Mouse (Mus musculus) heart, postnatal 0 days (tissue): ENCODE data around the gene Mmp12. TPM values are rescaled to one million over a fixed set of nuclear protein-coding genes. Genes with fewer than 3 reads are reported as not detected.
"Not testable (repeated sequence)": the region's sequence is repeated elsewhere in the genome, so short reads cannot be mapped to it uniquely, and the experiment has no call there.

ENCODE experiments used
- ATAC-seq: fragments of 200-750 bp; cut with Nextera tagmentation; 2 replicates; pipeline ENCODE4 v1.8.0; 2017; ENCODE audit warnings: low read depth, moderate number of reproducible peaks, moderate library complexity; ENCODE audit not compliant: insufficient read depth
- DNase-seq: peaks from one replicate; pipeline ENCODE4 v3.0.0-alpha.2; 2016; ENCODE audit warnings: low spot score
- H3K27ac ChIP-seq: fragments of 300-500 bp; sonication (generic); 2 replicates; pipeline ENCODE4 v1.5.1; 2014; ENCODE audit warnings: low read depth, mild to moderate bottlenecking
- H3K27me3 ChIP-seq: fragments of 300-500 bp; sonication (generic); 2 replicates; pipeline ENCODE4 v1.6.1; 2014; ENCODE audit warnings: low read length, mixed read lengths; ENCODE audit not compliant: control insufficient read depth, insufficient read depth
- H3K36me3 ChIP-seq: fragments of 300-500 bp; sonication (generic); replicated peaks from 2 replicates; pipeline ENCODE4 v1.6.1; 2014; ENCODE audit warnings: low read length, mixed read lengths; ENCODE audit not compliant: control insufficient read depth, insufficient read depth
- H3K4me1 ChIP-seq: fragments of 300-500 bp; sonication (generic); 2 replicates; pipeline ENCODE4 v1.6.1; 2014; ENCODE audit warnings: antibody characterized with exemption; ENCODE audit not compliant: control insufficient read depth, insufficient read depth
- H3K4me2 ChIP-seq: fragments of 300-500 bp; sonication (generic); 2 replicates; pipeline ENCODE4 v1.6.1; 2014; ENCODE audit warnings: low read depth, mild to moderate bottlenecking, low read length, moderate library complexity
- H3K4me3 ChIP-seq: fragments of 300-500 bp; sonication (generic); 2 replicates; pipeline ENCODE4 v1.5.1; 2014; ENCODE audit warnings: low read depth, low read length
- H3K9ac ChIP-seq: fragments of 300-500 bp; sonication (generic); replicated peaks from 2 replicates; pipeline ENCODE4 v1.6.1; 2014; ENCODE audit warnings: low read depth, low read length, mixed read lengths
- H3K9me3 ChIP-seq: fragments of 300-500 bp; sonication (generic); replicated peaks from 2 replicates; pipeline ENCODE4 v1.6.1; 2016; ENCODE audit warnings: low read length; ENCODE audit not compliant: control insufficient read depth
- CTCF ChIP-seq: IDR thresholded peaks from 2 replicates; pipeline ENCODE4 v1.5.1; 2016; ENCODE audit warnings: antibody characterized with exemption, control low read depth, low read depth
- EP300 ChIP-seq: IDR thresholded peaks from 2 replicates; pipeline ENCODE4 v1.6.1; 2016; ENCODE audit warnings: antibody characterized with exemption, low read depth
- WGBS: fragments of 180-500 bp; shearing (Covaris S2); extraction: QIAGEN DNeasy Blood & Tissue Kit; methylation state at CpG from one replicate; pipeline ENCODE4 v1.1.7; 2014; 5-methylcytosine and 5-hydroxymethylcytosine counted together
- polyA plus RNA-seq: library from polyadenylated mRNA; unstranded; fragments of >200 nt; fragmentation: Nextera tagmentation; extraction: Ambion mirVana; gene quantifications from 2 replicates; pipeline ENCODE4 v1.2.1, GENCODE M21; 2015
- total RNA-seq: library from RNA; depleted of rRNA; stranded (reverse); fragments of >200 nt; gene quantifications from 2 replicates; pipeline ENCODE4 v1.2.3, GENCODE M21; 2014; ENCODE audit warnings: low replicate concordance; rRNA removed

Gene Mmp12
- total and polyA plus RNA-seq, 2 experiments from 2014 or later: 0.27 to 1.5 TPM

DNA sequence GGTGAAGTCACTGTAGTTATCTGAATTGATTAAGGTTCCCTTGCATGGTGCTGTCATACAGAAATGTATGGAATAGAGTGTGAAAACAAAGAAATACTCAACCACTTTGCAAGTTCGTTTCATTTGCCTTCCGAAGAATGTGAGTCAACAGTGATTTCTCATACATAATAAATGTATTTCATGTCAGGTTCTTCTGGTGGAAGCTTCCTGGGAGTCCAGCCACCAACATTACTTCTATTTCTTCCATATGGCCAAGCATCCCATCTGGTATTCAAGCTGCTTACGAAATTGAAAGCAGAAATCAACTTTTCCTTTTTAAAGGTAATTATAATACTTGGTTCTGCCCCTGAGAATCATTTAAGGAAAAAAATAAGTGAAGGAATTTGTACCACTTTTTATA, 10.4 kb downstream of the Mmp12 start:
- TF ChIP-seq EP300 (no peak), CTCF (no peak)
- ATAC-seq: no peak
- Histone ChIP-seq H3K27me3 (no peaks in the 10 kb centered on the region), H3K4me1 (no peaks in the 10 kb centered on the region), H3K36me3 (no peaks in the 10 kb centered on the region), H3K9ac (no peak overlapping the region), H3K27ac (no peak overlapping the region), H3K4me2 (no peak overlapping the region), H3K4me3 (no peak overlapping the region), H3K9me3 (no peaks in the 10 kb centered on the region)
- WGBS: 70% methylated on average over 3 of the region's 3 CpGs
- no peak for DNase-seq

DNA sequence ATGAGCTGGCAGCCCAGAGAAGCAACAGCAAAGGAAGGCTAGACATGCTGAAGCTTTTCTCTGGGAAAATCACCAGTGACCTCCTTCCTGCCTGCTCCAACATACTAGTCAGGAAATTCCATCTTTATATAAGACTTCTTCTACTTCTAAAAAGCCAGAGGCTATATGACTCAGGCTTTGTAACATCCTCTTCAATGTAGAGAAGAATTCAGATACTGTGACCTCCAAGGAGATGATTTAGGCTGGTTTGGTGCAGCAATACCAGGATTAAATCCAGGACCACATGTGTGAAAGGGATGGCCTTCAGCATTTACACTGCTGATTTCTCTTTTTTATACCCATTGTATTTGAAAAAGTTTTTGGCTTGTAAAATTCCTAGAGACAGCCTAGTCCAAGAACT, 43.8 kb downstream of the Mmp12 start, which contains the start of gene Mmp1b:
Gene Mmp1b, minus strand, starts transcription at position 101 of the 400 bp plus-strand sequence.
- DNase-seq: no peak
- H3K9me3 ChIP-seq: no peaks in the 10 kb centered on the region
- no peaks in the 10 kb centered on the region for H3K27me3 ChIP-seq
- ATAC-seq: no peak
- TF ChIP-seq CTCF (no peak), EP300 (no peak)
- no peak within 1 kb of the TSS for H3K4me2 ChIP-seq
- no peaks in the 10 kb centered on the region for H3K36me3 ChIP-seq
- H3K4me3 ChIP-seq: no peak within 1 kb of the TSS
- no peak within 1 kb of the TSS for H3K9ac ChIP-seq
- no peak within 1 kb of the TSS for H3K27ac ChIP-seq
- H3K4me1 ChIP-seq: no peaks in the 10 kb centered on the region

DNA sequence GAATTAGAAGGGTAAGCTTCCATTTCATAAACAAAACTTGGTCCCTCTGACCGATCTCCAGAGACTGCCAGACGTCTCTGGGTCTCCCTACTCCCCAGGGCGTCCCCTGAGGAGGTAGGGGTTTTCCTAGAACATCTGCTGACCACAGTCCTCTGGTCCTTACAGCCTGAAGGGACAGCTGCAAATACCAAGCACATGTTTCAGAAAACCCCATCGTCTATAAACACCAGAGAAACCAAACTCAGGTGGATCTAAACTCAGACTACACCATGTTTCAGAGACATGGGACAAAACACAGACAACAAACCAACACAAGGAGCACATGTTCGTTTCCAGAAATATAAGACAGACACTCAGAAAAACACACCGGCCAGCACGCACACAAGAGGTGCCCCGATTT, 52.4 kb downstream of the Mmp12 start:
- H3K9me3 ChIP-seq, H3K4me2 ChIP-seq, H3K4me1 ChIP-seq, H3K27me3 ChIP-seq, DNase-seq, H3K27ac ChIP-seq, H3K4me3 ChIP-seq, H3K9ac ChIP-seq, H3K36me3 ChIP-seq, ATAC-seq: not testable (repeated sequence)
- WGBS: 71% methylated on average over 8 of the region's 8 CpGs

Other genes with a start within 250 kb of the Mmp12 start
- 6.4 and 8.6 TPM in 2 replicates for gene Dync2h1, start 159.9 kb upstream of the Mmp12 start, total RNA-seq
- 3.2 and 3.7 TPM in 2 replicates for gene Dync2h1, start 159.9 kb upstream of the Mmp12 start, polyA plus RNA-seq
- 50.6 and 57.4 TPM in 2 replicates for gene Dcun1d5, start 159.9 kb upstream of the Mmp12 start, total RNA-seq
- 84.8 and 86.1 TPM in 2 replicates for gene Dcun1d5, start 159.9 kb upstream of the Mmp12 start, polyA plus RNA-seq
- 0.35 TPM in 1 of 2 replicates, not detected in the other for gene Mmp13, start 71.9 kb upstream of the Mmp12 start, total RNA-seq
- gene Mmp13, start 71.9 kb upstream of the Mmp12 start, polyA plus RNA-seq: 0.23 and 0.25 TPM in 2 replicates
- not detected in 2 replicates for gene Mmp1b, start 43.7 kb downstream of the Mmp12 start, total RNA-seq
- gene Mmp1b, start 43.7 kb downstream of the Mmp12 start, polyA plus RNA-seq: not detected in 2 replicates
- gene Mmp3, start 101.4 kb downstream of the Mmp12 start, total RNA-seq: not detected in 2 replicates
- gene Mmp3, start 101.4 kb downstream of the Mmp12 start, polyA plus RNA-seq: 0.05 TPM in 1 of 2 replicates, not detected in the other
- not detected in 2 replicates for gene Mmp10, start 158.0 kb downstream of the Mmp12 start, total RNA-seq
- gene Mmp10, start 158.0 kb downstream of the Mmp12 start, polyA plus RNA-seq: not detected in 2 replicates
- gene Mmp8, start 214.1 kb downstream of the Mmp12 start, total RNA-seq: 1.0 and 1.9 TPM in 2 replicates
- 0.29 and 0.34 TPM in 2 replicates for gene Mmp8, start 214.1 kb downstream of the Mmp12 start, polyA plus RNA-seq
- not detected in 2 replicates for gene Mmp27, start 227.0 kb downstream of the Mmp12 start, total RNA-seq
- not detected in 2 replicates for gene Mmp27, start 227.0 kb downstream of the Mmp12 start, polyA plus RNA-seq